Mouse (Mus musculus): ENCODE results near the gene Rnf150.
A peak's percentile ranks its signal among the peaks of the same experiment; 100 is the strongest.

DNA sequence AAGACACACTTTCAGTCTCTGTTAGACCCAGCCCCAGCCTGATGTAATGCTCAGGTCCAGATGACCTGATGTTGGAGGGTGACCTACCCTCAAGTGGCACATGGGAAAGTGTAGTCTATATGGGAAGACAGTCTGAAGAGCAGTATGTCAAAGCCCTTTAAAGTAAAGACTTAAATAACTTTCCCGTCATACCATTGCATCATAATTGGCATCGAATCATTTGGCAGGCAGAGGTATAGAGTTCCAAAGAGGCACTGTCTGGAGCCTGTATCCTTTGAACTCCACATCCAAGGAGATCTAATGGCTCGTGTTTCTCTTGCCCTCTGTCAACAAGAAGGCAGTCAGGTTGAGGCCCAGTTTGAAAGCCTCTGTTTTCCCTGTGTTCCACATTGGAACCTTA is 22.7 kb upstream of the Rnf150 start:
- TF ChIP-seq TCF3 (IDR thresholded peaks at IDR 0.05; ENCODE audit: insufficient read length, low read depth) (no peak), POLR2A (IDR thresholded peaks at IDR 0.05; ENCODE audit: insufficient read length, low read depth) (no peak), SRF (IDR thresholded peaks at IDR 0.05; ENCODE audit: control insufficient read depth, insufficient read length, low read depth) (no peak), POLR2AphosphoS2 (IDR thresholded peaks at IDR 0.05; ENCODE audit: insufficient read length, low read depth) (no peak), CEBPB (IDR thresholded peaks at IDR 0.05; ENCODE audit: insufficient read depth, poor library complexity, severe bottlenecking) (peak; percentile 61; the same call in 1 of the 2 replicates), REST (IDR thresholded peaks at IDR 0.05; ENCODE audit: insufficient read depth, insufficient read length) (no peak), USF1 (IDR thresholded peaks at IDR 0.05; ENCODE audit: low read depth) (no peak), MYOD1 (IDR thresholded peaks at IDR 0.05; ENCODE audit: control insufficient read depth in 1 of 3, insufficient read length in 2 of 3, low read depth in 2 of 3) (no peak), E2F4 (IDR thresholded peaks at IDR 0.05; ENCODE audit: insufficient read depth) (no peak), MAX (IDR thresholded peaks at IDR 0.05; ENCODE audit: low read depth) (no peak)

Data from myocyte (in vitro differentiated cells).